Mouse (Mus musculus): ENCODE measurements at regions not wholly inside any gene's neighbourhood (a gene's known extent, or its start where the extent isn't known, plus 50 kb on each side); places are given as distances from the start of the nearest gene placed in this dataset.

DNA sequence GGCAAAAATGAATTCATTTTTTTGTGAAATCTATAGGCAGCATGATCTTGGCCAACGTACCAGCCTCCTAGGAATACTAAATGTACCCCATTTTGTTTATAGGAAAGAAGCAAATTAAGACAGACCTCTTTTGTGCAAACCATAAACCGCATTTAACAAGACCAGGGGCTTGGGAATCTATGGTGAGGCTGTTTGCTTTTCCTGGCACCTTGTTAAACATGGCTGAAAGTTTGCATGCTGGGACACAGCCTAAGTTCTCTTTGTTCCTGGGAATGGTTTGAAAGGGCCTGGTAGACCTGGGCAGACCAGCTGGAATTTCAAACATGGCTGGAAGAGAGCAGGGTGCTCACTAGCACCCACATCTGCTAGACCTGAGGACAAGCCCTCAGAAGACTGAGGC is 894.5 kb downstream of the Bcl11a start:
- TF ChIP-seq POLR2A (IDR thresholded peaks at IDR 0.05; ENCODE audit: low read depth, low read length) (no peak), CTCF (IDR thresholded peaks at IDR 0.05; ENCODE audit: extremely low read depth, insufficient read depth, insufficient read length, insufficient replicate concordance) (no peak)

Measured in spleen, adult 2 months (tissue).